Mouse (Mus musculus): Measurements from ENCODE around the gene Pdcd1. TPM values are rescaled to one million over a fixed set of nuclear protein-coding genes. Genes with fewer than 3 reads are reported as not detected.

Pdcd1 gene
- polyA plus RNA-seq, 2 experiments: 0.09 to 0.50 TPM

DNA sequence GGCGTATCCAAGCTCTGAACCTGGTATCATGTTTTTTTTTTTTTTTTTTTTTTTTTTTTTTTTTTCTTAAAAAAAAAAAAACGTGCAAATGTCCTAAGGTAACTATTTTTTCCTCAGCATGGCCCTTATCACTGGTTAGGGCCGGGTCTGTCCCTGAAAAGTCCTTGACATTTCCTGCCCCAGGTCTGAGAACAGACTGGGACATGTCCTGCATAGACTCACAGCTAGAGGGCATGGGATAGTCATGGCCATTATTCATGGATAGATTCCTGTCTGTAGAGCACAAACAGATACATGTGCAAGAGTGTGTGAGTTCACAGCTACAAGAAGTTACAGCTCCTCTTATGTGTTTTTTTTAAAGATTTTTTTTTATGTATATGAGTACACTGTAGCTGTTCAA, 63.6 kb downstream of the Pdcd1 start:
- DNase-seq (ENCODE audit: low spot score) (no peak), ATAC-seq (ENCODE audit: low FRiP score, low read depth) (no peak)
- TF ChIP-seq POLR2A (IDR thresholded peaks at IDR 0.05; ENCODE audit: borderline replicate concordance, extremely low read depth, insufficient read depth, insufficient read length): no peak
- no peak overlapping the region for H3K27ac ChIP-seq (replicated peaks; ENCODE audit: low read depth, low read length)
- H3K4me2 ChIP-seq (replicated peaks; ENCODE audit: low read depth, low read length, severe bottlenecking): no peak overlapping the region
- H3K4me3 ChIP-seq (replicated peaks; ENCODE audit: low read length): no peak overlapping the region
- WGBS: 77% methylated on average over 3 of the region's 3 CpGs
- H3K9ac ChIP-seq (ENCODE audit: low read depth, low read length, severe bottlenecking): no peak overlapping the region
- no peaks in the 10 kb centered on the region for H3K36me3 ChIP-seq (ENCODE audit: control insufficient read depth, insufficient read depth, low read length)
- no peaks in the 10 kb centered on the region for H3K9me3 ChIP-seq (ENCODE audit: control insufficient read depth, low read length)
- no peaks in the 10 kb centered on the region for H3K27me3 ChIP-seq (ENCODE audit: control insufficient read depth, insufficient read depth, low read length)
- H3K4me1 ChIP-seq (ENCODE audit: control insufficient read depth, insufficient read depth, low read length): no peaks in the 10 kb centered on the region

Other genes starting within 250 kb of the Pdcd1 start
- gene Ing5, start 248.6 kb downstream of the Pdcd1 start, polyA plus RNA-seq (2012; rRNA removed): 14.1 and 15.1 TPM in 2 replicates
- 9.9 and 11.7 TPM in 2 replicates for gene Ing5, start 248.6 kb downstream of the Pdcd1 start, polyA plus RNA-seq (2014; fragmentation: Nextera tagmentation; extraction: Ambion mirVana)
- 25.1 and 34.0 TPM in 2 replicates for gene D2hgdh, start 227.6 kb downstream of the Pdcd1 start, polyA plus RNA-seq (2012; rRNA removed)
- 11.2 and 13.2 TPM in 2 replicates for gene D2hgdh, start 227.6 kb downstream of the Pdcd1 start, polyA plus RNA-seq (2014; fragmentation: Nextera tagmentation; extraction: Ambion mirVana)
- gene Gal3st2, start 191.2 kb downstream of the Pdcd1 start, polyA plus RNA-seq (2012; rRNA removed): 0.23 and 0.54 TPM in 2 replicates
- 0.08 TPM in 1 of 2 replicates, not detected in the other for gene Gal3st2, start 191.2 kb downstream of the Pdcd1 start, polyA plus RNA-seq (2014; fragmentation: Nextera tagmentation; extraction: Ambion mirVana)
- 0.18 and 0.50 TPM in 2 replicates for gene Gal3st2b, start 134.2 kb downstream of the Pdcd1 start, polyA plus RNA-seq (2012; rRNA removed)
- gene Gal3st2b, start 134.2 kb downstream of the Pdcd1 start, polyA plus RNA-seq (2014; fragmentation: Nextera tagmentation; extraction: Ambion mirVana): 0.14 TPM in 1 of 2 replicates, not detected in the other
- under 0.01 TPM in 1 of 2 replicates, not detected in the other for gene Gal3st2c, start 62.0 kb downstream of the Pdcd1 start, polyA plus RNA-seq (2012; rRNA removed)
- gene Gal3st2c, start 62.0 kb downstream of the Pdcd1 start, polyA plus RNA-seq (2014; fragmentation: Nextera tagmentation; extraction: Ambion mirVana): not detected in 2 replicates
- gene Neu4, start 32.1 kb downstream of the Pdcd1 start, polyA plus RNA-seq (2012; rRNA removed): 0.04 TPM in 1 of 2 replicates, not detected in the other
- gene Neu4, start 32.1 kb downstream of the Pdcd1 start, polyA plus RNA-seq (2014; fragmentation: Nextera tagmentation; extraction: Ambion mirVana): not detected in 2 replicates

Measured in limb, embryonic 14.5 days (tissue).